Mouse (Mus musculus): ENCODE data around the gene Topbp1.
"Not testable (repeated sequence)": the region's sequence is repeated elsewhere in the genome, so short reads cannot be mapped to it uniquely, and the experiment has no call there.

Topbp1 gene

GRCm38 (mm10) chr9:103353500-103354260, 48.7 kb downstream of the Topbp1 start:
- not testable (repeated sequence) for DNase-seq

- DNase-seq = no peak
Measured at GRCm38 (mm10) chr9:103357893-103358292, 52.9 kb downstream of the Topbp1 start.

- no peak for DNase-seq
Measured at GRCm38 (mm10) chr9:103358545-103358944, 53.5 kb downstream of the Topbp1 start.

DNA sequence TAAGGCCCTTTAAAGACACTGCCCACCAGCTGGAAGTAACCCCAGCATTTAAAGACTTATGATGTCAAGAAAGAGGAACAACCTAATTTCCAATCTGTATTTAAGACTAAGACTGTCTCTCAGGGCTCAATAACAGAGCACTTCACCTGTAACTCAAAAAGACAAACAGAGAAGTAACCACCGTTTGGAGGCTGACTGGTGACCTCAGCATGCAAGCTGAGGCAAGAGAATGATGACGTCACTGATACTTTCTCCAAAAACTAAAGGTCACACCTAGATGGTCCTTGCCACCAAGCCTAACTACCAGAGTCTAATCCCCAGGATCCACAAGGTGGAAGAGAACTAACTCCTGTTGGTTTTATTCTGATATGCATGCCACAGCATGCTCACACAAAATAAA, 55.6 kb downstream of the Topbp1 start:
- DNase-seq = no peak

- DNase-seq = no peak
Measured at GRCm38 (mm10) chr9:103363088-103363487, 58.1 kb downstream of the Topbp1 start.

DNA sequence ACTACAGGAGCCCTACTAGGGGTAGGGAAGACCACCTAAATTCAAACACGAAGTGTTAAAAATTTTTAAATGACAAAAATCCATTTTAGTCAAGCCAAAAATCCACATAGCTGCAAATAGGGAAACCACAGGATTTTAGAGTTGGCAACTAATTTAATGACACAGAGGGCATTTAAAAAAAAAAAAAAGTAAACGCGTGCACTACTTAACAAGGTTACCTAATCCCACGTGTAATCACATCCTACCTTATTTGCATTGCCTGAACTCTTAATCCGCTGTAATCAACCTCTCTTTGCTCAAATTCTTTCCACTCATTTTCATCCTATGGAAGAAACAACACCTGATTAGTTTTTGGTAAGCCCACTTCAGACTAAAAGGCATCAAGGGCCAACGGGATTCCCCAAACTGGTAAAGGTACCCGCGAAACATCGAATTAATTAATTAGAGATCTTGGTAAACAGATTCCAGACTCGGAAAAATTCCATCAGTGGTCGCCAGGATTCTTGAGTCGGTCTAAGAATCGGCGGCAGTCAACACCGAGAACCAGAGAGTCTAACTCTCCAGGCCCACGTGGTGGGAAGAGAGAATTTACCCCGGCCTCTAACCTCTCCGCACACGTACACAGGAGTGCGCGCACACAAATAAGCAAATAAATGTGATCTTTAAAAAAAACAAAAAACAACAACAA, 58.9 kb downstream of the Topbp1 start:
- DNase-seq = no peak

GRCm38 (mm10) chr9:103364601-103365289, 59.7 kb downstream of the Topbp1 start:
- peak; percentile 60 for DNase-seq

DNA sequence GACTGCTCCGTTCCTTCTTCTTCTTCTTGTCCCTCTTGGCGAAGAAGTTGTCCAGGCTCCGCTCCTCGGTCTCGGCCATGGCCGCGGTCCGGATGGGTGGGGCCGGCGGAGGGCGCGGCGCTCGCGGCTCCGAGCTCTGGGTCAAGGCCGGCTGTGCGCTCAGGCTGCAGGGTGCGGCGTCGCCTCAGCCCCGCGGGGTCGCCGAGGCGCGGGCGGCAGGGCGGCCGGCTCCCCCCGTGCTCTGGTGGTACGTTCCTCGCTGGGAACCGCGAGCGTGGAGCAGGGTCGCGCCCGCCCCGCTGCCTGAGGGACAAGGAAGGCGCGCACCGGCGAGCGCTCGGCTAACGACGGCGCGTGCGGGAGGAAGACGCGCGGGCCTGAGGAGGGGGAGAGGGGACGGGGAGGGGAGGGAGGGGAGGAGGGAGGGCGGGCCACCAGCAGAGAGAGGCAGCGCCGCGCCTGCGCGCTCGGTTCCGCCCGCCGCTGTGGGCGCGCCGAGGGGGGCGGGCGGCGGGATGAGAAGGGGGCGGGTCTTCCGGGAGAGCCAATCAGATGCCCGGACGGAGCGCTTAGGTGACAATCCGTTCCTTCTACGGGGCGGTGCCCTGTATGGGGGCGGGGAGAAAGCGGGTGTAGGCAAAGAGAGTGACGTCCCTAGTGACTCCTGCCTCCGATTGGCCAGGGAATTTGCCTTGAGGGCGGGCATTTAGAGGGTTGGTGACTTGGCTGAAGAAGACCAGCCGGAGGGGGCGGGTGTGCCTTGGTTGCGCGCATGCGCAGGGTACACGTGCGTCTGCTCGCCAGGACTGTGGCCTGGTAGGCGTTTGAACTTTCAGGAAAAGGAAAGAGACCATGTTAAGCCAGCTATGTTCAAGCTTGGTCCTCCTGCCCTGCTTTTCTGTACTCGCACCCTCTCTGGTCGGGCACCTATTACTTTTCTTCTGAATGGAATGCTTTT, 60.6 kb downstream of the Topbp1 start, which contains the start of gene Cdv3:
Gene Cdv3 (minus strand): TSS at position 551 of the 958 bp plus-strand sequence.
- DNase-seq = peak; percentile 99

DNA sequence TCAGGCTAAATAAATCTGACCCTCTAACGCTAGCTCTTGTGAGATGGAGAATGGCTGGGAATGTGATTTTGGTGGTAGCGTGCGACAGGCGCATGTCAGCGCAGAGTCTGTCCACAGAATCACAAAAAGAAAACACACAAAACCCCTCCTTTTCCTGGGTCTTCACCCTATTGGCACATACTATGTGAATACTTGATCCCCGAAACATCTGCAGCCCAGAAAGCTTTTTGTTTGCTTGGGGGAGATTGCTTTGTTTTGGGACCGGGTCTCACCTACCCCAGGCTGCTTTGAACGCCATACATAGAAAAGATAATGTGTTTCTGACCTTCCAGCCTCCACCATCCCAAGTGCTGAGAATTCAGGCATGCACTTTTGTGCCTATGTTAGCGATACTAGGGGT, 61.3 kb downstream of the Topbp1 start:
- DNase-seq = no peak

DNA sequence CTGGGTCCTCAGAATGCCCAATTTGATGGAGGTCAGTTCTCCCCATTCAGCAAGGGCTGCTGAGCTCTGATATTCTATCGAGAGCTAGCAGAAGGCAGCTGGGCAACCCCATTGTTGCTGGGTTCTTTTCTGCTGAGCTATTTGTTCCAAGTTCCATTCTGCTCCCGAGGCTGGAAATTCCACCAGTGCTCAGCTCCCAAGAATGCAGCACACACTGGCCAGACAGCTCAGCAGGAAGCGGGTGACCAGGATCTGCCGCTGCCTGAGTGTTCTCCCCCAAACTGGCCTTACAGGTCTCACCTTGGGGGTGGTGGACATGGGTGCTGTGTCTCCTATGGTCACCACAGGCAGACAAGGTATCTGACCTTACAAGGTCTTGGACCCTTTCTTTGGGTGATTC, 64.9 kb downstream of the Topbp1 start:
- DNase-seq = no peak

GRCm38 (mm10) chr9:103372271-103373010, 67.4 kb downstream of the Topbp1 start:
- DNase-seq = no peak

GRCm38 (mm10) chr9:103376346-103377320, 71.6 kb downstream of the Topbp1 start:
- DNase-seq = no peak

- DNase-seq = no peak
Measured at GRCm38 (mm10) chr9:103378686-103379085, 73.7 kb downstream of the Topbp1 start.

DNA sequence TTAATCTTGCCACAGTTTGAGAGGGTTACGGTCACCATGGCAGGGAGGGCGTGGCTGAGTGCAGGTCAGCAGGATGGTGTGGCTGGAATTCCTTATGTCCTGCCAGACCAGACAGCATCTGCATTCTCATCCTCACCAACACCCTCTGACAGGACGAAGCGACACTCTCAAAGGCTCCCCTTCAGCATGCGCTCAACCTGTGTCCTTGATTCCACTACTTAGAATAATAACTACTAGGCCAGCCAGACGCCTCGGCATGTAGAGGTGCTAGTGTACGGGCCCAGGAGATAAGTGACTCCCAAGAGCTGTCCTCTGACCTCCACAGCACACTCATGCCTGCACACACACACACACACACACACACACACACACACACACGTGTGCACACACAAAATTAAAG, 74.2 kb downstream of the Topbp1 start:
- DNase-seq = no peak

DNA sequence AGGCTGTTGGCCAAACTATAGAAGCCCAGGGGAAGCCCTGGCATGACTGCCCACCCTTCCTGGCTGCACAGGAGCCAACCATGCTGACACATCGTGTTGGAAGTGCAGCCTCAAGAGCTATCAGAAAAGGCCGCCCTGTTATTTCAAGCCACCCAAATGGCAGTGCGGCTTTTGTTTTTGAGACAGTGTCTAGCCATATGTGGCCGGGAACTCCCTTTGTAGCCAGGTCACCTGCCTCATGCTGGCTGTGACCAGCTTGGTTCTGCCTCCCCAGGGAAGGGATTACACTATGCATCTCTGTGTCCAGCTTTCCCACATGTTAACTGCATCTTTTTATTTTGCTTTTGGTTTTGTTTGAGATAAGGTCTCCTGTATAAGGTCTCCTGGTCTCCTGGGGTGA, 75.6 kb downstream of the Topbp1 start:
- no peak for DNase-seq

DNA sequence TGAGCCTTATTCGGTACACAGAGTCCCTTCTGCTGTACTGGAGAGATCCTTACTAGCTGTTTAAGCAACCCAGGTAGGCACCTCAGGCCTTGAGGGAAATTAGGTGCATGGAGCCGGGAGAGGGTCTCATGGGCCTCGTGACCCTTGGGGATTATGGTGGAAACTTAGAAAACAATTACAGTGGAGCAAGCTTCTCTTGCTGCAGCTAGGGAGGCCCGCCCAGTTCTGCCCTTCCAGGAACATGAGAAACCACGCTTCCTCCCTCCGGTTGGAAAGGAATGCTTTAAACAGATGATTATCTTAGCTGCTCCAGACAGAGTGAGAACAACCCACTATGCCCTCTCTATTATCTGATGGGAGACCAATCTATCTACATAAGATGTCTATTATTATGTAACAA, 78.0 kb downstream of the Topbp1 start:
- DNase-seq = no peak

- no peak for DNase-seq
Measured at GRCm38 (mm10) chr9:103383576-103383975, 78.6 kb downstream of the Topbp1 start.

- DNase-seq = no peak
Measured at GRCm38 (mm10) chr9:103384141-103384796, 79.3 kb downstream of the Topbp1 start.

DNA sequence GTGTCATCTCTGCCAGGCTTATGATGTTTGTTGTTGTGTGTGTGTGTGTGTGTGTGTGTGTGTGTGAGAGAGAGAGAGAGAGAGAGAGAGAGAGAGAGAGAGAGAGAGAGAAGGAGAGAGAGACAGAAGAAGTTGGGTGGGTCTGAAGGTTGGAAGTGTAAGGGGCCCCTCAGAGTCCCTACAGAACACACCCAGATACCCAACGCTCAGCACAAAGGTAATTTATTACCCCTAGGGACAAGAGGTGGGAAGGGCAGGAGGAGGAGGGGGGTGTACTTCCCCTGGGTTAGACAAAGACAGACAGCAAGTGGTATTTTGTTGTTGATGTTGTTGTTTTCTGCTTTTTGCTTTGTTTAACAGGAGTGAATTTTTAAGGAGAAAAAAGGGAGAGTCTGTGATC, 80.6 kb downstream of the Topbp1 start:
- no peak for DNase-seq

- DNase-seq = no peak
Measured at GRCm38 (mm10) chr9:103386573-103386972, 81.6 kb downstream of the Topbp1 start.
